Mouse (Mus musculus) MEL (cell line): ENCODE measurements around the gene Nudt14. TPM values are rescaled to one million over a fixed set of nuclear protein-coding genes. Genes with fewer than 3 reads are reported as not detected.

Source experiments
- DNase-seq: peaks from one replicate; pipeline ENCODE4 v3.0.0; 2011; ENCODE audit warnings: low read depth, low spot score
- H3K27ac ChIP-seq: 2 replicates; pipeline ENCODE4 v1.5.1; 2012; ENCODE audit warnings: low read depth, mild to moderate bottlenecking, control low read depth, low read length, moderate library complexity; ENCODE audit not compliant: control insufficient read depth
- H3K27me3 ChIP-seq, 2 experiments: fragments of 150-350 bp in 1 of 2; sonication (generic) in 1 of 2; 2 replicates each; pipeline ENCODE4 v1.6.1; 2012; ENCODE audit warnings: low read length in 2 of 2, mild to moderate bottlenecking in 2 of 2, improper control_type of control experiment in 1 of 2, moderate library complexity in 1 of 2; ENCODE audit not compliant: insufficient read depth in 2 of 2, control insufficient read depth in 1 of 2
- H3K36me3 ChIP-seq, 2 experiments: 2 replicates each; pipeline ENCODE4 v1.6.1; 2012 to 2014; ENCODE audit warnings: low read length in 2 of 2, improper control_type of control experiment in 1 of 2, inconsistent platforms in 1 of 2, mild to moderate bottlenecking in 1 of 2; ENCODE audit not compliant: insufficient read depth in 2 of 2, control insufficient read depth in 1 of 2
- H3K4me1 ChIP-seq, 2 experiments: fragments of 150-350 bp in 1 of 2; sonication (generic) in 1 of 2; 2 replicates each; pipeline ENCODE4 v1.6.1; 2012; ENCODE audit warnings: low read length in 2 of 2, improper control_type of control experiment in 1 of 2, mild to moderate bottlenecking in 1 of 2; ENCODE audit not compliant: insufficient read depth in 2 of 2, control insufficient read depth in 1 of 2
- H3K4me3 ChIP-seq, 2 experiments: fragments of 150-350 bp in 1 of 2; sonication (generic) in 1 of 2; 2 replicates each; pipeline ENCODE4 v1.5.1; 2012; ENCODE audit warnings: low read depth in 2 of 2, low read length in 2 of 2, mild to moderate bottlenecking in 2 of 2, moderate library complexity in 2 of 2, control low read depth in 1 of 2, improper control_type of control experiment in 1 of 2; ENCODE audit not compliant: control insufficient read depth in 1 of 2, insufficient read depth in 1 of 2
- H3K79me2 ChIP-seq: 2 replicates; pipeline ENCODE4 v1.6.1; 2012; ENCODE audit warnings: mild to moderate bottlenecking, low read length, moderate library complexity; ENCODE audit not compliant: control insufficient read depth, poor library complexity, insufficient read depth
- H3K9ac ChIP-seq: 2 replicates; pipeline ENCODE4 v1.6.1; 2012; ENCODE audit warnings: low read depth, mild to moderate bottlenecking, control low read depth, low read length, moderate library complexity; ENCODE audit not compliant: control insufficient read depth, poor library complexity, severe bottlenecking
- H3K9me3 ChIP-seq: fragments of 150-350 bp; sonication (generic); replicated peaks from 2 replicates; pipeline ENCODE4 v1.6.1; 2012; ENCODE audit warnings: mild to moderate bottlenecking, low read length, improper control_type of control experiment, moderate library complexity; ENCODE audit not compliant: insufficient read depth
- BHLHE40 ChIP-seq: IDR thresholded peaks from 2 replicates; pipeline ENCODE4 v1.6.1; 2012; ENCODE audit warnings: low read depth, mild to moderate bottlenecking, inconsistent platforms, low read length, improper control_type of control experiment, borderline replicate concordance
- CHD2 ChIP-seq: IDR thresholded peaks from 2 replicates; pipeline ENCODE4 v1.6.1; 2011; ENCODE audit warnings: low read length, improper control_type of control experiment
- CTCF ChIP-seq, 3 experiments: IDR thresholded peaks in 2 of 3; conservative IDR thresholded peaks in 1 of 3; 2 replicates each; pipeline ENCODE4 v1.5.1; 2011 to 2012; ENCODE audit warnings: low read length in 3 of 3, low read depth in 2 of 3, mild to moderate bottlenecking in 2 of 3, improper control_type of control experiment in 1 of 3, inconsistent platforms in 1 of 3, mixed read lengths in 1 of 3, moderate library complexity in 1 of 3; ENCODE audit not compliant: control insufficient read depth in 1 of 3, insufficient read depth in 1 of 3, poor library complexity in 1 of 3, severe bottlenecking in 1 of 3
- E2F4 ChIP-seq: IDR thresholded peaks from 2 replicates; pipeline ENCODE4 v1.6.1; 2011; ENCODE audit warnings: low read depth, low read length, improper control_type of control experiment, borderline replicate concordance
- ELF1 ChIP-seq: IDR thresholded peaks from 2 replicates; pipeline ENCODE4 v1.6.1; 2014; ENCODE audit warnings: low read depth, mild to moderate bottlenecking, inconsistent platforms, low read length, improper control_type of control experiment, moderate library complexity
- ETS1 ChIP-seq: IDR thresholded peaks from 2 replicates; pipeline ENCODE4 v1.6.1; 2012; ENCODE audit warnings: low read depth, mild to moderate bottlenecking, inconsistent platforms, low read length, improper control_type of control experiment, moderate library complexity
- GABPA ChIP-seq: IDR thresholded peaks from 2 replicates; pipeline ENCODE4 v1.6.1; 2012; ENCODE audit warnings: low read depth, mild to moderate bottlenecking, inconsistent platforms, low read length, improper control_type of control experiment, moderate library complexity
- GATA1 ChIP-seq: IDR thresholded peaks from 2 replicates; pipeline ENCODE4 v1.6.1; 2011; ENCODE audit warnings: low read depth, low read length, improper control_type of control experiment
- HCFC1 ChIP-seq: IDR thresholded peaks from 2 replicates; pipeline ENCODE4 v1.6.1; 2012; ENCODE audit warnings: low read depth, mild to moderate bottlenecking, inconsistent platforms, low read length, improper control_type of control experiment, moderate library complexity
- MAX ChIP-seq: IDR thresholded peaks from 2 replicates; pipeline ENCODE4 v1.6.1; 2011; ENCODE audit warnings: low read length, improper control_type of control experiment
- MXI1 ChIP-seq: IDR thresholded peaks from 2 replicates; pipeline ENCODE4 v1.6.1; 2011; ENCODE audit warnings: mild to moderate bottlenecking, low read depth, low read length, improper control_type of control experiment
- MYB ChIP-seq: IDR thresholded peaks from 2 replicates; pipeline ENCODE4 v1.6.1; 2011; ENCODE audit warnings: mild to moderate bottlenecking, low read depth, low read length, improper control_type of control experiment
- NRF1 ChIP-seq: IDR thresholded peaks from 2 replicates; pipeline ENCODE4 v1.6.1; 2014; ENCODE audit warnings: low read depth, mild to moderate bottlenecking, inconsistent platforms, low read length, improper control_type of control experiment, moderate library complexity; ENCODE audit not compliant: poor library complexity, insufficient read depth, severe bottlenecking
- POLR2A ChIP-seq, 2 experiments: IDR thresholded peaks; 2 replicates each; pipeline ENCODE4 v1.6.1; 2011 to 2012; ENCODE audit warnings: low read length in 2 of 2, mild to moderate bottlenecking in 2 of 2, control low read depth in 1 of 2, improper control_type of control experiment in 1 of 2, low read depth in 1 of 2, moderate library complexity in 1 of 2; ENCODE audit not compliant: control insufficient read depth in 1 of 2, insufficient read depth in 1 of 2, poor library complexity in 1 of 2
- POLR2AphosphoS2 ChIP-seq: IDR thresholded peaks from 2 replicates; pipeline ENCODE4 v1.6.1; 2011; ENCODE audit warnings: low read length, improper control_type of control experiment
- RAD21 ChIP-seq: IDR thresholded peaks from 2 replicates; pipeline ENCODE4 v1.6.1; 2011; ENCODE audit warnings: mild to moderate bottlenecking, low read depth, low read length, improper control_type of control experiment
- RCOR1 ChIP-seq: IDR thresholded peaks from 2 replicates; pipeline ENCODE4 v1.6.1; 2012; ENCODE audit warnings: low read depth, mild to moderate bottlenecking, inconsistent platforms, low read length, improper control_type of control experiment
- SMC3 ChIP-seq: IDR thresholded peaks from 2 replicates; pipeline ENCODE4 v1.6.1; 2011; ENCODE audit warnings: low read depth, low read length, improper control_type of control experiment
- TAL1 ChIP-seq: IDR thresholded peaks from 2 replicates; pipeline ENCODE4 v1.6.1; 2012; ENCODE audit warnings: mild to moderate bottlenecking, inconsistent platforms, low read length, moderate library complexity, mixed read lengths
- TBP ChIP-seq: IDR thresholded peaks from 2 replicates; pipeline ENCODE4 v1.8.0; 2011; ENCODE audit warnings: low read depth, low read length, improper control_type of control experiment
- UBTF ChIP-seq: IDR thresholded peaks from 2 replicates; pipeline ENCODE4 v1.6.1; 2012; ENCODE audit warnings: low read depth, mild to moderate bottlenecking, inconsistent platforms, low read length, improper control_type of control experiment, moderate library complexity, borderline replicate concordance; ENCODE audit not compliant: insufficient read depth
- USF2 ChIP-seq, 2 experiments: IDR thresholded peaks; 2 replicates each; pipeline ENCODE4 v1.6.1; 2011 to 2012; ENCODE audit warnings: improper control_type of control experiment in 2 of 2, low read length in 2 of 2, borderline replicate concordance in 1 of 2, inconsistent platforms in 1 of 2, low read depth in 1 of 2, mild to moderate bottlenecking in 1 of 2; ENCODE audit not compliant: insufficient read depth in 1 of 2
- ZKSCAN1 ChIP-seq: IDR thresholded peaks from 2 replicates; pipeline ENCODE4 v1.6.1; 2012; ENCODE audit warnings: low read depth, mild to moderate bottlenecking, inconsistent platforms, low read length, improper control_type of control experiment, moderate library complexity
- ZMIZ1 ChIP-seq: IDR thresholded peaks from 2 replicates; pipeline ENCODE4 v1.6.1; 2012; ENCODE audit warnings: low read depth, mild to moderate bottlenecking, inconsistent platforms, low read length, improper control_type of control experiment, moderate library complexity
- polyA plus RNA-seq, 2 experiments: library from polyadenylated mRNA; stranded (reverse) in 1 of 2; unstranded in 1 of 2; fragments of >175 nt in 1 of 2; fragments of >200 nt in 1 of 2; gene quantifications; 2 replicates each; pipeline versions ENCODE4 v1.2.1 to v1.2.4; 2012; ENCODE audit warnings: low replicate concordance in 2 of 2, low read depth in 1 of 2; ENCODE audit not compliant: insufficient read length in 2 of 2, insufficient read depth in 1 of 2, missing spikeins in 1 of 2
- total RNA-seq: library from RNA; depleted of rRNA; stranded (reverse); fragments of 300-350 nt; gene quantifications from 2 replicates; pipeline ENCODE4 v1.2.3, GENCODE M21; 2012

Gene Nudt14
- total and polyA plus RNA-seq, 3 experiments: 19.0 to 61.0 TPM; not detected in 1

GRCm38 (mm10) chr12:112961428-112961827 lies 19.5 kb upstream of the Nudt14 start:
- Histone ChIP-seq H3K27me3 (no peaks in the 10 kb centered on the region), H3K36me3 (peaks cover 0 to 36% of the 10 kb centered on the region in 2 experiments; a peak in 2 of 4 replicates), H3K4me3 (no peak overlapping the region), H3K27ac (no peak overlapping the region), H3K79me2 (no peaks in the 10 kb centered on the region), H3K9me3 (no peaks in the 10 kb centered on the region), H3K9ac (no peak overlapping the region), H3K4me1 (no peaks in the 10 kb centered on the region)
- TF ChIP-seq POLR2AphosphoS2 (no peak; the same call in 1 of the 2 replicates), POLR2A (IDR thresholded peaks at IDR 0.05; ENCODE audit: control insufficient read depth in 1 of 2, insufficient read depth in 1 of 2, low read depth in 1 of 2, low read length in 2 of 2, poor library complexity in 1 of 2) (peak in 1 of 2 experiments; percentile 30; a peak in 1 of 4 replicates)
- no peak for DNase-seq

GRCm38 (mm10) chr12:112959421-112959820 lies 17.5 kb upstream of the Nudt14 start:
- Histone ChIP-seq H3K9me3 (no peaks in the 10 kb centered on the region), H3K9ac (no peak overlapping the region), H3K27ac (no peak overlapping the region), H3K36me3 (peaks cover 0 to 25% of the 10 kb centered on the region in 2 experiments; a peak in 2 of 4 replicates)
- no peak for DNase-seq
- TF ChIP-seq ZMIZ1 (no peak), TBP (no peak), MAX (no peak), NRF1 (no peak), GABPA (no peak), USF2 (IDR thresholded peaks at IDR 0.05; ENCODE audit: borderline replicate concordance in 1 of 2, insufficient read depth in 1 of 2, low read depth in 1 of 2, low read length in 2 of 2) (no peak), CHD2 (no peak), ELF1 (no peak), ETS1 (no peak)
- TF ChIP-seq, all 39 proteins: peak for 0
- Histone ChIP-seq H3K4me3 (no peak overlapping the region), H3K79me2 (no peaks in the 10 kb centered on the region), H3K4me1 (no peaks in the 10 kb centered on the region), H3K27me3 (no peaks in the 10 kb centered on the region)

DNA sequence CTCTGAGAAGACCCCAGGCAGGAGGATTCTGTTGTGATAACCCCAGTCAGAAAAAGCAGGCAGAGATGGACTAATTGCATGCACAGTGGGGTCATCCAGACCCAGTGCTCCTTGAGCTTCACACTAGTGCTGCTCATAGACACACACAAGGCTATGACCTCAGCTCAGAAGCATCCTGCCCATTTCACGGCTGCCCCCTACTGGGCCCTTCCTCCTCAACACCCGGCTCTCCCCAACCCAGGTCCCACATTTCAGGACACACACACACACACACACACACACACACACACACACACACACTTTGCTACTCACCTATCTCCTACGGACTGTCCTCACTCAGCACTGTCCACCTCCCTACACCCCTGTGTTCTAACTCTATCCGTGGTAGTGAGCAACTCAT lies 16.4 kb upstream of the Nudt14 start:
- no peak overlapping the region for H3K4me3 ChIP-seq
- peaks cover 0 to 15% of the 10 kb centered on the region in 2 experiments; a peak in 2 of 4 replicates for H3K36me3 ChIP-seq
- peak; percentile 43 for DNase-seq
- TF ChIP-seq CTCF (IDR thresholded peaks at IDR 0.05 in 2 of 3, conservative IDR thresholded peaks at IDR 0.05 in 1 of 3; ENCODE audit: control insufficient read depth in 1 of 3, insufficient read depth in 1 of 3, low read depth in 2 of 3, low read length in 3 of 3, poor library complexity in 1 of 3, severe bottlenecking in 1 of 3) (peak in 2 of 3 experiments; percentile 21 to 38; a peak in 3 of 6 replicates), MYB (no peak), UBTF (no peak), GATA1 (no peak), TAL1 (no peak), MAX (no peak), SMC3 (0 out of 2 replicates have a peak, but pooled peaks have one; percentile 11), BHLHE40 (no peak), ELF1 (no peak), CHD2 (no peak), MXI1 (no peak), ZKSCAN1 (no peak), POLR2AphosphoS2 (peak; percentile 15; the same call in 1 of the 2 replicates), HCFC1 (no peak), RAD21 (no peak; the same call in 1 of the 2 replicates), RCOR1 (no peak), E2F4 (no peak)
- TF ChIP-seq, all 39 proteins: peak for 3
- Histone ChIP-seq H3K27ac (no peak overlapping the region), H3K79me2 (no peaks in the 10 kb centered on the region), H3K4me1 (no peaks in the 10 kb centered on the region), H3K27me3 (no peaks in the 10 kb centered on the region), H3K9me3 (no peaks in the 10 kb centered on the region), H3K9ac (no peak overlapping the region)
